Mouse (Mus musculus): ENCODE measurements around the gene Slc45a2. TPM values are rescaled to one million over a fixed set of nuclear protein-coding genes. Genes with fewer than 3 reads are reported as not detected.
"Not testable (repeated sequence)": the region's sequence is repeated elsewhere in the genome, so short reads cannot be mapped to it uniquely, and the experiment has no call there.

Slc45a2 gene
- polyA plus RNA-seq, 1 experiment from 2014 or later, result not detected

- Histone ChIP-seq H3K79me2 (ENCODE audit: inconsistent target) (no peaks in the 10 kb centered on the region), H3K27ac (peak within 1 kb of the TSS; percentile 34; the same call in 1 of the 2 replicates), H3K4me3 (ENCODE audit: inconsistent target) (peak within 1 kb of the TSS; percentile 36), H3K36me3 (ENCODE audit: inconsistent target) (no peaks in the 10 kb centered on the region)
- WGBS (ENCODE audit: missing documents), result 2% methylated on average over 51 of the region's 52 CpGs
Measured at GRCm38 (mm10) chr15:10981377-10982063, 19.0 kb upstream of the Slc45a2 start, which contains the start of gene Amacr. Gene Amacr, plus strand, starts transcription at chr15:10981756.

- H3K27ac ChIP-seq, result no peak overlapping the region
- no peaks in the 10 kb centered on the region for H3K36me3 ChIP-seq (ENCODE audit: inconsistent target)
- WGBS (ENCODE audit: missing documents), result 8% methylated on average over 6 of the region's 6 CpGs
- peak overlapping the region; percentile 36 for H3K4me3 ChIP-seq (ENCODE audit: inconsistent target)
- no peaks in the 10 kb centered on the region for H3K79me2 ChIP-seq (ENCODE audit: inconsistent target)
Measured at GRCm38 (mm10) chr15:10982064-10982435, 18.5 kb upstream of the Slc45a2 start.

- Histone ChIP-seq H3K36me3 (ENCODE audit: inconsistent target) (no peaks in the 10 kb centered on the region), H3K4me3 (ENCODE audit: inconsistent target) (no peak overlapping the region)
Measured at GRCm38 (mm10) chr15:10985756-10986155, 14.8 kb upstream of the Slc45a2 start.

GRCm38 (mm10) chr15:10986477-10986876 is 14.0 kb upstream of the Slc45a2 start:
- WGBS (ENCODE audit: missing documents), result 88% methylated on average over 2 of the region's 2 CpGs
- not testable (repeated sequence) for H3K36me3 ChIP-seq (ENCODE audit: inconsistent target); H3K4me3 ChIP-seq (ENCODE audit: inconsistent target); H3K79me2 ChIP-seq (ENCODE audit: inconsistent target); H3K27ac ChIP-seq

More at GRCm38 (mm10) chr15:10985756-10986155, 14.8 kb upstream of the Slc45a2 start:
- no peak overlapping the region for H3K27ac ChIP-seq
- 94% methylated on average over 6 of the region's 6 CpGs for WGBS (ENCODE audit: missing documents)
- no peaks in the 10 kb centered on the region for H3K79me2 ChIP-seq (ENCODE audit: inconsistent target)

DNA sequence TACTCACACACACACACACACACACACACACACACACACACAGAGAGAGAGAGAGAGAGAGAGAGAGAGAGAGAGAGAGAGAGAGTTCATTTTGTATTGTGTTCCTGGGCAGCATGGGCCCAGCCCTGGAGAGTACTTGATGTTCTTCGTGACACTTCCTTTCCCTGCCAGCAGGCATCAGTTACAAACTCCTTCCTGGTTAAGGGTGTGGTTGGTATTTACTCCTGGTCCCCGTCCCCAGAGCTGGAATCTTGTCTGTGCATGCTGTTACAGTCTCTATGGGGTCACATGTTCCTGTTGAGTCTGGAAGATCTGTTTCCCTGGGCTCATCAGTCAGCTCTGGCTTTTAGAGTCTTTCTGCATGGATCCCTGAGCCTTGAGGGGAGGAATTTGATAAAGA is 10.1 kb upstream of the Slc45a2 start:
- no peak overlapping the region for H3K27ac ChIP-seq
- no peaks in the 10 kb centered on the region for H3K79me2 ChIP-seq (ENCODE audit: inconsistent target)
- H3K4me3 ChIP-seq (ENCODE audit: inconsistent target), result no peak overlapping the region
- 83% methylated on average over 2 of the region's 2 CpGs for WGBS (ENCODE audit: missing documents)
- no peaks in the 10 kb centered on the region for H3K36me3 ChIP-seq (ENCODE audit: inconsistent target)

DNA sequence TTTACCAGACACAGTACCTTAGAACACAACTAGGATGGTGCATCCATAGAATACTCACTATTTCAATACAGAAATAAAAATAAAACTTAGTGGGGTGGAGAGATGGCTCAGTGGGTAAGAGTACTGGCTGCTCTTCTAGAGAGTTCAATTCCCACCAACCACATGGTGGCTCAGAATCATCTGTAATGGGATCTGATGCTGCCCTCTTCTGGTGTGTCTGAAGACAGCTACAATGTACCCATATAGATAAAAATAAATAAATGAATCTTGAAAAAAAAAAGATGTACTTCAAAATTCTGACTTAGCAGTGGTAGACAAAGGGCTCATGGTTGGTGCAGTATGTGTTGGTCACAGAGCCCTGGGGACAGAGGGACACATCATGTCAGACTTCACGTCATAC is 9.0 kb upstream of the Slc45a2 start:
- Histone ChIP-seq H3K79me2 (ENCODE audit: inconsistent target) (no peaks in the 10 kb centered on the region), H3K4me3 (ENCODE audit: inconsistent target) (no peak overlapping the region), H3K36me3 (ENCODE audit: inconsistent target) (no peaks in the 10 kb centered on the region), H3K27ac (no peak overlapping the region)
- WGBS (ENCODE audit: missing documents), result 100% methylated on average over 1 of the region's 1 CpGs

GRCm38 (mm10) chr15:10999832-11000231 is 689 bp upstream of the Slc45a2 start:
- no peak overlapping the region for H3K27ac ChIP-seq
- no peaks in the 10 kb centered on the region for H3K79me2 ChIP-seq (ENCODE audit: inconsistent target)
- WGBS (ENCODE audit: missing documents), result 82% methylated on average over 5 of the region's 5 CpGs
- no peaks in the 10 kb centered on the region for H3K36me3 ChIP-seq (ENCODE audit: inconsistent target)
- H3K4me3 ChIP-seq (ENCODE audit: inconsistent target), result no peak overlapping the region

DNA sequence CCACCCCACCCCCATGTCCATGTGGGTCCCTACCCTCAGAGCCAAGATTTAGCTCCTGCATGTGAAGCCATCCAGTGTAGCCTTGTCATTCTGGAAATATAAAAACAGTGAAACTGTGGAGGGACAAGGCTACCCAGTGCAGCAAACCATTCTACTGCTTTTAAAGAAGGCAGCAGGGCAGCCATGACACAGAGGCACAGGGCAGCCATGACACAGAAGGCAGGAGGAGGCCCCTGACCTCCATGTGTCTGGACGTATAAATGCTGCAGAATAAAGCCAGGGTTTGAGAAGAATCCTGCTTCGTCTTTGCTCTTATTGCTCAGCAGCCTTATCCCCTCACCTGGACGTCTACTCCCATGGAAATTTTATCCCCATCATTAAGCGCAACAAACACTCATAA is 3.3 kb downstream of the Slc45a2 start:
- no peak overlapping the region for H3K4me3 ChIP-seq (ENCODE audit: inconsistent target)
- no peaks in the 10 kb centered on the region for H3K36me3 ChIP-seq (ENCODE audit: inconsistent target)
- no peaks in the 10 kb centered on the region for H3K79me2 ChIP-seq (ENCODE audit: inconsistent target)
- WGBS (ENCODE audit: missing documents), result 91% methylated on average over 4 of the region's 4 CpGs
- H3K27ac ChIP-seq, result no peak overlapping the region

GRCm38 (mm10) chr15:11004646-11005045 is 4.1 kb downstream of the Slc45a2 start:
- no peaks in the 10 kb centered on the region for H3K79me2 ChIP-seq (ENCODE audit: inconsistent target)
- 90% methylated on average over 6 of the region's 6 CpGs for WGBS (ENCODE audit: missing documents)

DNA sequence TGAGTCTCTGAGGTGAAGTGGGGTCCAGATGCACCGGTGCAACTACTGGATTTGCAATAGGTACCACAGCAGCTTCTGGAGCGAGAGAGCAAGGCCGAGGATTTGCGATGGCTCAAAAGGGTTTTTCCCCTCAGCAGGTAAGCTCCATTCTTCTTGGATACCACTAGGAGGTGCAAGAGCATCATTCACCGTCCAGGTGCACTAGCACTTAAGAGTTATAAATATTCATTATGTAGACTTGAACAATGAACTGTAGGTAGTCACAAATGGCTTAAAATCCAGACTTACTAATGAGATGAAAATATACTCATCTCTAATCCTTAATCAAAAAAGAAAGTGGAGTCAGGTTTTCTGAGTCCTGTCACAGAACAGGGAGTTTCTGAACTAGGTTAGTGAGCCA is 8.2 kb downstream of the Slc45a2 start:
- no peak overlapping the region for H3K4me3 ChIP-seq (ENCODE audit: inconsistent target)

More at GRCm38 (mm10) chr15:11004646-11005045, 4.1 kb downstream of the Slc45a2 start:
- Histone ChIP-seq H3K4me3 (ENCODE audit: inconsistent target) (no peak overlapping the region), H3K36me3 (ENCODE audit: inconsistent target) (no peaks in the 10 kb centered on the region), H3K27ac (no peak overlapping the region)

DNA sequence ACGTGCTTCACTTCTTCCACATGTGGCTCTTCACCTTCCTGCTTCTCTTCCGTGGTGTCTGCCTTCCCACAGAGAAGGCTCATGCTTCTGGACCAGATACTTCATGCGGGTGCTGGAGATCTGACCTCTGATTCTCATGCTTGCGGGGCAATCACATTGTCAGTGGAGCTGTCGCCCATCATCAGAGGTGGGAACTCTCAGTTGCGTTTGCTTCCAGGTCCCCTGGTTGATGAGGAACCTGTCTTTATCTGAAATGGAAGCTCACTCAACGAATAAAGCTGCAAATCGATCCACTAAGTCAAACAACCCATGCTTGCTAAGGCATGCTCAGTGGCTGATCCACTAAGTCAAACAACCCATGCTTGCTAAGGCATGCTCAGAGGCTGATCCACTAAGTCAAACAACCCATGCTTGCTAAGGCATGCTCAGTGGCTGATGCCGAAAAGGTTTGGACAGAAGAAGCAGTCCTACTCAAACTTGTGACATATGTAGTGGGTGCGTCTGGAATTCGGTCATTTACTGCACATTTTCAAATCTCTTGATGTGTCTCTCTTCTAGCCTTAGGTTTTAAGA is 10.5 kb downstream of the Slc45a2 start:
- WGBS (ENCODE audit: missing documents), result 90% methylated on average over 11 of the region's 11 CpGs
- no peak overlapping the region for H3K27ac ChIP-seq

More for the DNA sequence above, 8.2 kb downstream of the Slc45a2 start:
- Histone ChIP-seq H3K27ac (no peak overlapping the region), H3K36me3 (ENCODE audit: inconsistent target) (no peaks in the 10 kb centered on the region), H3K79me2 (ENCODE audit: inconsistent target) (no peaks in the 10 kb centered on the region)
- 23% methylated on average over 5 of the region's 5 CpGs for WGBS (ENCODE audit: missing documents)

GRCm38 (mm10) chr15:11014931-11015330 is 14.4 kb downstream of the Slc45a2 start:
- WGBS (ENCODE audit: missing documents), result 77% methylated on average over 2 of the region's 2 CpGs
- Histone ChIP-seq H3K36me3 (ENCODE audit: inconsistent target) (no peaks in the 10 kb centered on the region), H3K4me3 (ENCODE audit: inconsistent target) (no peak overlapping the region), H3K79me2 (ENCODE audit: inconsistent target) (no peaks in the 10 kb centered on the region), H3K27ac (no peak overlapping the region)

More for the DNA sequence above, 10.5 kb downstream of the Slc45a2 start:
- no peaks in the 10 kb centered on the region for H3K36me3 ChIP-seq (ENCODE audit: inconsistent target)
- H3K79me2 ChIP-seq (ENCODE audit: inconsistent target), result no peaks in the 10 kb centered on the region
- no peak overlapping the region for H3K4me3 ChIP-seq (ENCODE audit: inconsistent target)

GRCm38 (mm10) chr15:11026801-11027561 is 26.5 kb downstream of the Slc45a2 start:
- no peak overlapping the region for H3K27ac ChIP-seq
- WGBS (ENCODE audit: missing documents), result 83% methylated on average over 4 of the region's 4 CpGs
- no peaks in the 10 kb centered on the region for H3K79me2 ChIP-seq (ENCODE audit: inconsistent target)
- H3K4me3 ChIP-seq (ENCODE audit: inconsistent target), result no peak overlapping the region
- no peaks in the 10 kb centered on the region for H3K36me3 ChIP-seq (ENCODE audit: inconsistent target)

GRCm38 (mm10) chr15:11030188-11030587 is 29.7 kb downstream of the Slc45a2 start:
- Histone ChIP-seq H3K36me3 (ENCODE audit: inconsistent target) (no peaks in the 10 kb centered on the region), H3K4me3 (ENCODE audit: inconsistent target) (no peak overlapping the region), H3K79me2 (ENCODE audit: inconsistent target) (no peaks in the 10 kb centered on the region), H3K27ac (no peak overlapping the region)
- 89% methylated on average over 3 of the region's 3 CpGs for WGBS (ENCODE audit: missing documents)

DNA sequence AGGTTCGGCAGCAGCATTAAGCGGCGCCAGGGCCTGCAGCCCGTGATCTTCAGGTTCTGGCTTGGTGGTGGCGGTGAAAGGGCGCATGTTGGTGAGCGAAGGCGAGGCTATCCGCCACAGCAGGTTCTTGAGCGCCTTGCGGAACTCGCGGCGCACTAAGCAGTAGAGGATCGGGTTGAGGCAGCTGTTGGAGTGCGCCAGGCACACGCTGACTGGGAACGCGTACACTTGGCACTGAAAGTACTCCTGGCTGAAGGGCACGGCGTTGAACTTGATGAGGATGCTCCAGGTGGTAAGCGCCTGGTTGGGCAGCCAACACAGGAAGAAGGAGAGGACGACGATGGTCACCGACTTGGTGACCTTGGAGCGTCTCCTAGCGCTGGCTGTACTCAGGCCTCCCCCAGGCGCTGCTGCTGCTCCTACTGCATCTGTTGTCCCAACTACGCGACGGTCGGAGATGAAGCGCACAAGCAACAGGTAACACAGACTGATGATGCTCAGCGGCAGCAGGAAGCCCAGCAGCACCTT is 35.5 kb downstream of the Slc45a2 start:
- Histone ChIP-seq H3K27ac (no peak overlapping the region), H3K36me3 (ENCODE audit: inconsistent target) (no peaks in the 10 kb centered on the region), H3K4me3 (ENCODE audit: inconsistent target) (no peak overlapping the region), H3K79me2 (ENCODE audit: inconsistent target) (no peaks in the 10 kb centered on the region)
- 7% methylated on average over 34 of the region's 34 CpGs for WGBS (ENCODE audit: missing documents)
